ENCODE assay signal across 20 mouse cellular contexts in the genomic region with DNA sequence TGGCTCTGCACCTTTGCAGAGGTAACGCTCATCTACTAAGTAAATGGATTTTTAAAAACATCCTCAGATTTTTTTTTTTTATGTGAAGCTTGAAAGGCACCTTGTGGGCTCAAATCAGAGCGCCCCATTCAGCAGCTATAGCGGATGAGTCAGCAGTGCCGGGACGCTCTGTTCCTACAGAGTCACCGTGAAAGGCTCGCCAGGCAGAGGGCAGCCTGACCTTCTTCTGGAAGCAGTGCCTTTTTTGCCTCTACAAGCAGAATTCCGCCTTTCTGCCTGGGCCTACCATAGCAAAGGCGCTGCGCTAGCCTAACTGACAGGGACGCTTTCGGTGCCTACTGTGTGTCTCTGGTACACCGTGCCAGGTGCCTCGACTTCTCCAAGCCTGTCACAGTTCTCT. TPM values are rescaled to one million over a fixed set of nuclear protein-coding genes. Genes with fewer than 3 reads are reported as not detected.
DNase-seq lines count a peak whose midpoint lies in the region; ATAC-seq lines count a peak whose summit lies in the region.
"Had no signal": no experiment of that assay in that cellular context is flagged by ENCODE, and none has a peak within 500 bp of the region (broad histone marks: within the 10 kb centered on the region; RNA-seq: fewer than 3 reads in every experiment).

No protein-coding gene starts in this region.

- WGBS in kidney, embryonic 16.5 days, result 90% methylated on average over 14 of the region's 14 CpGs

- no peak for ATAC-seq in kidney, embryonic 16.5 days (ENCODE audit: low FRiP score, low TSS enrichment)
- ATAC-seq: hindbrain, embryonic 16.5 days; Patski had no signal

- DNase-seq in cerebellum, postnatal 36 days, result peak; percentile 40 to 51
- DNase-seq in cerebellum, postnatal 10 days, result no peak
- peak; percentile 43 to 66 for DNase-seq in kidney, adult 8-10 months
- peak; percentile 77 for DNase-seq in adrenal gland, adult 2 months
- peak; percentile 86 for DNase-seq in brain, adult 2 months (ENCODE audit: low read depth, low spot score)
- no peak for DNase-seq in urinary bladder, postnatal 14 days (ENCODE audit: low spot score)
- DNase-seq: B cell, adult 2 months; embryo, embryonic 11 days; gastrocnemius, adult 2 months; heart, postnatal 14 days; liver; lung, adult 18-20 months; lung, postnatal 36 days; right cerebral cortex, postnatal 14 days had no signal

- peaks cover 12% of the 10 kb centered on the region for H3K4me1 ChIP-seq in kidney, embryonic 16.5 days (ENCODE audit: insufficient read depth, low read length)

- H3K27ac ChIP-seq in kidney, embryonic 16.5 days (ENCODE audit: low read length), result no peak overlapping the region
- H3K27ac ChIP-seq: forebrain, embryonic 12.5 days; gastrocnemius, adult 2 months; midbrain, embryonic 10.5 days; neural tube, embryonic 15.5 days had no signal

- H3K36me3 ChIP-seq in kidney, embryonic 16.5 days (ENCODE audit: insufficient read depth, low read length), result no peaks in the 10 kb centered on the region; the same call in 1 of the 2 replicates
- H3K36me3 ChIP-seq: neural tube, embryonic 15.5 days had no signal

- no peaks in the 10 kb centered on the region for H3K9me3 ChIP-seq in kidney, embryonic 16.5 days (ENCODE audit: low read length)
- H3K9me3 ChIP-seq: forebrain, embryonic 12.5 days; midbrain, embryonic 10.5 days; neural tube, embryonic 15.5 days had no signal

- no peak overlapping the region for H3K4me3 ChIP-seq in kidney, embryonic 16.5 days (ENCODE audit: low read length)
- H3K4me3 ChIP-seq: forebrain, embryonic 12.5 days; gastrocnemius, adult 2 months; midbrain, embryonic 10.5 days; neural tube, embryonic 15.5 days had no signal

- no peaks in the 10 kb centered on the region for H3K27me3 ChIP-seq in kidney, embryonic 16.5 days (ENCODE audit: insufficient read depth, low read length)
- H3K27me3 ChIP-seq: forebrain, embryonic 12.5 days; neural tube, embryonic 15.5 days had no signal

- H3K9ac ChIP-seq in kidney, embryonic 16.5 days (replicated peaks; ENCODE audit: low read length), result no peak overlapping the region
- H3K9ac ChIP-seq: forebrain, embryonic 12.5 days; neural tube, embryonic 15.5 days had no signal

- no peak overlapping the region for H3K4me2 ChIP-seq in kidney, embryonic 16.5 days (replicated peaks; ENCODE audit: low read depth, low read length)
- H3K4me2 ChIP-seq: forebrain, embryonic 12.5 days; neural tube, embryonic 15.5 days had no signal

RNA-seq across cellular contexts. Expression of a gene that starts 41.8 kb away (rescaled TPM):
- 8.6 and 9.4 TPM in 2 replicates for polyA plus RNA-seq in kidney, embryonic 16.5 days (2015; fragmentation: Nextera tagmentation; extraction: Ambion mirVana)
- total RNA-seq in adrenal gland, adult 2 months (2021), result 10 to 100 TPM; 26.6 to 30.2 TPM
- polyA plus RNA-seq in adrenal gland, adult 2 months (2012; rRNA removed), result 7.5 and 8.1 TPM in 2 replicates

Comparison
In these comparisons a context has a peak if more than half of its experiments do, and no peak if none do; other contexts are left out.
1. DNase-seq: peak in cerebellum, postnatal 36 days (2 of 2), kidney, adult 8-10 months (2 of 2), adrenal gland, adult 2 months (single experiment) and brain, adult 2 months (single experiment); none in cerebellum, postnatal 10 days (0 of 2) and urinary bladder, postnatal 14 days (single experiment).